Mouse (Mus musculus) stomach, postnatal 0 days (tissue): ENCODE data around the gene Kit. TPM values are rescaled to one million over a fixed set of nuclear protein-coding genes. Genes with fewer than 3 reads are reported as not detected.

Experiments
- ATAC-seq: fragments of 200-750 bp; cut with Nextera tagmentation; 2 replicates; pipeline ENCODE4 v1.8.0; 2017; ENCODE audit not compliant: low FRiP score, low TSS enrichment
- DNase-seq: peaks from one replicate; pipeline ENCODE4 v3.0.0-alpha.2; 2016; ENCODE audit warnings: low spot score
- H3K27ac ChIP-seq: fragments of 300-500 bp; sonication (generic); replicated peaks from 2 replicates; pipeline ENCODE4 v1.5.1; 2014; ENCODE audit warnings: mild to moderate bottlenecking, control low read depth
- H3K27me3 ChIP-seq: fragments of 300-500 bp; sonication (generic); 2 replicates; pipeline ENCODE4 v1.6.1; 2014; ENCODE audit warnings: low read length; ENCODE audit not compliant: control insufficient read depth, insufficient read depth
- H3K36me3 ChIP-seq: fragments of 300-500 bp; sonication (generic); 2 replicates; pipeline ENCODE4 v1.6.1; 2014; ENCODE audit warnings: low read length, mixed read lengths; ENCODE audit not compliant: control insufficient read depth, insufficient read depth
- H3K4me1 ChIP-seq: fragments of 300-500 bp; sonication (generic); replicated peaks from 2 replicates; pipeline ENCODE4 v1.6.1; 2014; ENCODE audit warnings: antibody characterized with exemption; ENCODE audit not compliant: control insufficient read depth, insufficient read depth
- H3K4me2 ChIP-seq: fragments of 300-500 bp; sonication (generic); replicated peaks from 2 replicates; pipeline ENCODE4 v1.6.1; 2014; ENCODE audit warnings: low read depth, mild to moderate bottlenecking, control low read depth, moderate library complexity
- H3K4me3 ChIP-seq: fragments of 300-500 bp; sonication (generic); 2 replicates; pipeline ENCODE4 v1.5.1; 2014; ENCODE audit warnings: low read depth, low read length, control low read depth
- H3K9ac ChIP-seq: fragments of 300-500 bp; sonication (generic); 2 replicates; pipeline ENCODE4 v1.6.1; 2014; ENCODE audit warnings: mild to moderate bottlenecking, low read length, control low read depth, mixed read lengths
- H3K9me3 ChIP-seq: fragments of 300-500 bp; sonication (generic); 2 replicates; pipeline ENCODE4 v1.6.1; 2016; ENCODE audit warnings: low read length; ENCODE audit not compliant: control insufficient read depth
- CTCF ChIP-seq: IDR thresholded peaks from 2 replicates; pipeline ENCODE4 v1.5.1; 2016; ENCODE audit warnings: antibody characterized with exemption, low read depth, mild to moderate bottlenecking, moderate library complexity
- EP300 ChIP-seq: optimal IDR thresholded peaks from 2 replicates; pipeline ENCODE3; 2016; ENCODE audit warnings: antibody characterized with exemption
- WGBS: fragments of 180-500 bp; shearing (Covaris S2); extraction: QIAGEN DNeasy Blood & Tissue Kit; methylation state at CpG from one replicate; pipeline ENCODE4 v1.1.7; 2014; 5-methylcytosine and 5-hydroxymethylcytosine counted together
- polyA plus RNA-seq: library from polyadenylated mRNA; unstranded; fragments of >200 nt; fragmentation: Nextera tagmentation; extraction: Ambion mirVana; gene quantifications from 2 replicates; pipeline ENCODE4 v1.2.1, GENCODE M21; 2015

Kit gene
- polyA plus RNA-seq, 1 experiment from 2014 or later: 15.9 TPM

GRCm38 (mm10) chr5:75667083-75667482 lies 92.4 kb downstream of the Kit start:
- TF ChIP-seq CTCF: no peak
- TF ChIP-seq EP300: no peak
- WGBS: 62% methylated on average over 3 of the region's 3 CpGs
- Histone ChIP-seq H3K9ac (no peak overlapping the region), H3K4me2 (no peak overlapping the region), H3K9me3 (no peaks in the 10 kb centered on the region), H3K27me3 (no peaks in the 10 kb centered on the region), H3K36me3 (no peaks in the 10 kb centered on the region), H3K4me1 (no peaks in the 10 kb centered on the region), H3K4me3 (no peak overlapping the region), H3K27ac (no peak overlapping the region)
- DNase-seq (no peak), ATAC-seq (no peak)

GRCm38 (mm10) chr5:75671136-75671788 lies 96.5 kb downstream of the Kit start:
- no peak for DNase-seq
- no peaks in the 10 kb centered on the region for H3K4me1 ChIP-seq
- no peaks in the 10 kb centered on the region for H3K9me3 ChIP-seq
- H3K27me3 ChIP-seq: no peaks in the 10 kb centered on the region
- no peak overlapping the region for H3K4me2 ChIP-seq
- no peaks in the 10 kb centered on the region for H3K36me3 ChIP-seq
- TF ChIP-seq CTCF: no peak
- no peak for TF ChIP-seq EP300
- H3K4me3 ChIP-seq: no peak overlapping the region
- ATAC-seq: no peak
- 88% methylated on average over 5 of the region's 5 CpGs for WGBS
- no peak overlapping the region for H3K9ac ChIP-seq
- H3K27ac ChIP-seq: no peak overlapping the region

- Histone ChIP-seq H3K27me3 (no peaks in the 10 kb centered on the region), H3K4me1 (no peaks in the 10 kb centered on the region), H3K36me3 (no peaks in the 10 kb centered on the region), H3K9me3 (no peaks in the 10 kb centered on the region), H3K4me3 (no peak overlapping the region), H3K27ac (no peak overlapping the region), H3K9ac (no peak overlapping the region), H3K4me2 (no peak overlapping the region)
- ATAC-seq: no peak
- no peak for TF ChIP-seq EP300
- TF ChIP-seq CTCF: no peak
- DNase-seq: no peak
- 54% methylated on average over 3 of the region's 3 CpGs for WGBS
These were observed 101.3 kb downstream of the Kit start for GRCm38 (mm10) chr5:75676024-75676423.

GRCm38 (mm10) chr5:75679896-75680295 lies 105.2 kb downstream of the Kit start:
- Histone ChIP-seq H3K9me3 (no peaks in the 10 kb centered on the region), H3K4me3 (no peak overlapping the region), H3K27me3 (no peaks in the 10 kb centered on the region), H3K27ac (no peak overlapping the region), H3K36me3 (no peaks in the 10 kb centered on the region), H3K4me1 (no peaks in the 10 kb centered on the region), H3K4me2 (no peak overlapping the region), H3K9ac (no peak overlapping the region)
- TF ChIP-seq CTCF: no peak
- TF ChIP-seq EP300: no peak
- ATAC-seq: no peak
- DNase-seq: no peak
- WGBS: 58% methylated on average over 3 of the region's 3 CpGs

GRCm38 (mm10) chr5:75695162-75695809 lies 120.6 kb downstream of the Kit start:
- Histone ChIP-seq H3K4me2 (no peak overlapping the region), H3K27ac (no peak overlapping the region), H3K4me3 (no peak overlapping the region), H3K9ac (no peak overlapping the region), H3K4me1 (no peaks in the 10 kb centered on the region), H3K9me3 (no peaks in the 10 kb centered on the region), H3K27me3 (no peaks in the 10 kb centered on the region), H3K36me3 (no peaks in the 10 kb centered on the region)
- DNase-seq (no peak), ATAC-seq (no peak)
- WGBS: 79% methylated on average over 12 of the region's 12 CpGs
- TF ChIP-seq EP300: no peak
- TF ChIP-seq CTCF: no peak

GRCm38 (mm10) chr5:75696960-75697359 lies 122.2 kb downstream of the Kit start:
- Histone ChIP-seq H3K36me3 (no peaks in the 10 kb centered on the region), H3K27me3 (no peaks in the 10 kb centered on the region), H3K4me3 (no peak overlapping the region), H3K9me3 (no peaks in the 10 kb centered on the region), H3K4me1 (no peaks in the 10 kb centered on the region), H3K9ac (no peak overlapping the region), H3K27ac (no peak overlapping the region), H3K4me2 (no peak overlapping the region)
- WGBS: 77% methylated on average over 5 of the region's 5 CpGs
- ATAC-seq (no peak), DNase-seq (no peak)
- no peak for TF ChIP-seq CTCF
- TF ChIP-seq EP300: no peak
